Mouse (Mus musculus): ENCODE measurements around the gene Spag16. TPM values are rescaled to one million over a fixed set of nuclear protein-coding genes. Genes with fewer than 3 reads are reported as not detected.

Spag16 gene
- polyA plus RNA-seq, 1 experiment from 2014 or later, result 0.71 TPM

- Histone ChIP-seq H3K27me3 (ENCODE audit: insufficient read depth, low read length) (no peaks in the 10 kb centered on the region), H3K36me3 (ENCODE audit: insufficient read depth, low read length) (no peaks in the 10 kb centered on the region), H3K9ac (ENCODE audit: low read depth, low read length) (no peak overlapping the region), H3K4me3 (replicated peaks; ENCODE audit: low read depth, low read length) (no peak overlapping the region), H3K9me3 (replicated peaks; ENCODE audit: low read length) (no peaks in the 10 kb centered on the region), H3K4me2 (ENCODE audit: low read length) (no peak overlapping the region), H3K4me1 (replicated peaks; ENCODE audit: insufficient read depth, low read length) (no peaks in the 10 kb centered on the region), H3K27ac (no peak overlapping the region)
- DNase-seq (ENCODE audit: low spot score) (peak; percentile 12), ATAC-seq (replicated peaks; ENCODE audit: low FRiP score, low read depth) (no peak)
- no peak for TF ChIP-seq CTCF (IDR thresholded peaks at IDR 0.05; ENCODE audit: low read depth)
Observed at GRCm38 (mm10) chr1:70354014-70354413, 527.2 kb downstream of the Spag16 start.

DNA sequence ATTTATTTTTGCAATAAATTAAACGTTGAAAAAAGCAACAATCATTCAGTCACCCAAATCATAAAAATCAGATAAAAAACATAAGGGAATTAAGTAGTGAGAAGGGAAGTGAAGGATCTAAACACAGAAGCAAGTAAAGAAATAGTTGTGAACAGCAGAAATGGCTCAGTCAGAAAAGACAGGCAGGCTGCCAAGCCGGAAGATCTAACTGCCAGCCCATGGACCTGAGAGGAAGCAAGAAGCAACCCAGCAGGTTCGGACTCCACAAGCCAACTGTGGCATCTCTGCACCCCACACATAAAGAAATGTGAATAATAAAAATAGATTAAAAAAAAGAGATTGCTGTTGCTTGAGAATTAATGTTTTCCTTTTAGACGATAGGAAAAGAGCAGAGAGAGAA, 545.0 kb downstream of the Spag16 start:
- Histone ChIP-seq H3K9me3 (replicated peaks; ENCODE audit: low read length) (no peaks in the 10 kb centered on the region), H3K4me3 (replicated peaks; ENCODE audit: low read depth, low read length) (no peak overlapping the region), H3K4me1 (replicated peaks; ENCODE audit: insufficient read depth, low read length) (no peaks in the 10 kb centered on the region), H3K4me2 (ENCODE audit: low read length) (no peak overlapping the region), H3K9ac (ENCODE audit: low read depth, low read length) (no peak overlapping the region), H3K27me3 (ENCODE audit: insufficient read depth, low read length) (no peaks in the 10 kb centered on the region), H3K27ac (no peak overlapping the region), H3K36me3 (ENCODE audit: insufficient read depth, low read length) (no peaks in the 10 kb centered on the region)
- no peak for TF ChIP-seq CTCF (IDR thresholded peaks at IDR 0.05; ENCODE audit: low read depth)
- 61% methylated on average over 4 of the region's 4 CpGs for WGBS
- DNase-seq (ENCODE audit: low spot score) (no peak), ATAC-seq (replicated peaks; ENCODE audit: low FRiP score, low read depth) (no peak)

DNA sequence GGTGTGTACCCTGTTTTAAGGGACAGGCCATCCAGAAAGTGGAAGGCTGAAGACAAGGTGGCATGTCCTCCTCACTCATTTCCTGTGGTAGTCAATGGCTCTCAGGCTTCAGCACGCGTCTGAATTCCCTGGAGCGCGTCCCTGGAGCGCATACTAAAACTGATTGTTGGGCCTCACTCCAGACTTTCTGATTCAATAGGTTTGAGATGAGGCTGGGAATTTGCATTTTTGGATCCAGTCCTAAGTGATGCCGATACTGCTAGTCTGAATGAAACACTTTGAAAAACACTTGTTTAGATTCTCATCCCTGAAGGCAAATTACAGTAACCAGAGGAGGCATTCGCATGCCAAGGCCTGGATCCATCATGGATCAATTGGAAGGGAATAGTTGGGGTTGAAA, 553.3 kb downstream of the Spag16 start:
- Histone ChIP-seq H3K36me3 (ENCODE audit: insufficient read depth, low read length) (no peaks in the 10 kb centered on the region), H3K9me3 (replicated peaks; ENCODE audit: low read length) (no peaks in the 10 kb centered on the region), H3K4me3 (replicated peaks; ENCODE audit: low read depth, low read length) (no peak overlapping the region), H3K4me1 (replicated peaks; ENCODE audit: insufficient read depth, low read length) (no peaks in the 10 kb centered on the region), H3K27me3 (ENCODE audit: insufficient read depth, low read length) (no peaks in the 10 kb centered on the region), H3K4me2 (ENCODE audit: low read length) (no peak overlapping the region), H3K9ac (ENCODE audit: low read depth, low read length) (no peak overlapping the region), H3K27ac (no peak overlapping the region)
- no peak for ATAC-seq (replicated peaks; ENCODE audit: low FRiP score, low read depth)
- WGBS, result 83% methylated on average over 7 of the region's 7 CpGs
- TF ChIP-seq CTCF (IDR thresholded peaks at IDR 0.05; ENCODE audit: low read depth), result no peak
- DNase-seq (ENCODE audit: low spot score), result no peak

DNA sequence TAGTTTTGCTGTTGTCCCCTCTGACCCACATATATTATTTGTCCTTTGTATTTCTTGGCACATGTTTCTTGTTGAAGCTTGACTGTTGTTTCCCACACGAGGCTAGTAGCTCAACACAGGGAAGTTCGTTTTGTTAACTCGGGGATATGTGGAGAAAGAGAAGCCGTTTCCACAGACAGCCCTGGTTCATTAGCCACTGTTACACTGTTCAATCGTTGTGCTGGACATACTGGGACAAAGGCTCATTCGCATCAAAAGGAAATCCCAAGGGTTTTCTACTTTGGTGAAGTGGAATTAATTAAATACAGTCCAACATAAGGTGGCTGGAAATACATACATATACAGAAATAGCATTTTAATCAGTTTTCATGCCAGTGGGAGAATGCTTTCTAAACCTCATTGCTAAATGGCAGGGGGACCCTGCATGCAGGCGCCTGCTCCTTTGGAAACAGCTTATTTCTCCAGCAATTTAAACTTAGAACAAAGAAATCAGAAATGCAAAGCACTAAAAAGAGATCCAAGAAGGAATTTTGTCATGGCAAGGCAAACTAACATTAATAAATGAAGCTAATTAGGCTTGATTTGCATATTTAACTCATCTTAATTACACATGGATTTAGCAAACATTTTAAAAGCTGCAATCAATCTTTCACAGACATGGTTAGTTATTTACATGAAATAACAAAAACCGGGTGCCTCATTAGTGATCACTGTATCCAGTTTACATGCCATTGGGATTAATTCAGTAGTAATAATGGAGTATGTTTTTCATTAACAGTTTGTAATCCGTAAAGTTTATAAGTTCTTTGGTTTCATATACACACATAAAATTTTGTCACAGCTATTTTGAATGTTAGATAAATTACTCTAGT, 615.7 kb downstream of the Spag16 start:
- no peak overlapping the region for H3K4me3 ChIP-seq (replicated peaks; ENCODE audit: low read depth, low read length)
- TF ChIP-seq CTCF (IDR thresholded peaks at IDR 0.05; ENCODE audit: low read depth), result no peak
- no peaks in the 10 kb centered on the region for H3K9me3 ChIP-seq (replicated peaks; ENCODE audit: low read length)
- ATAC-seq (replicated peaks; ENCODE audit: low FRiP score, low read depth), result no peak
- no peak overlapping the region for H3K27ac ChIP-seq
- H3K27me3 ChIP-seq (ENCODE audit: insufficient read depth, low read length), result no peaks in the 10 kb centered on the region
- no peak overlapping the region for H3K9ac ChIP-seq (ENCODE audit: low read depth, low read length)
- WGBS, result 62% methylated on average over 9 of the region's 9 CpGs
- no peak for DNase-seq (ENCODE audit: low spot score)
- no peaks in the 10 kb centered on the region for H3K36me3 ChIP-seq (ENCODE audit: insufficient read depth, low read length)
- no peak overlapping the region for H3K4me2 ChIP-seq (ENCODE audit: low read length)
- no peaks in the 10 kb centered on the region for H3K4me1 ChIP-seq (replicated peaks; ENCODE audit: insufficient read depth, low read length)

DNA sequence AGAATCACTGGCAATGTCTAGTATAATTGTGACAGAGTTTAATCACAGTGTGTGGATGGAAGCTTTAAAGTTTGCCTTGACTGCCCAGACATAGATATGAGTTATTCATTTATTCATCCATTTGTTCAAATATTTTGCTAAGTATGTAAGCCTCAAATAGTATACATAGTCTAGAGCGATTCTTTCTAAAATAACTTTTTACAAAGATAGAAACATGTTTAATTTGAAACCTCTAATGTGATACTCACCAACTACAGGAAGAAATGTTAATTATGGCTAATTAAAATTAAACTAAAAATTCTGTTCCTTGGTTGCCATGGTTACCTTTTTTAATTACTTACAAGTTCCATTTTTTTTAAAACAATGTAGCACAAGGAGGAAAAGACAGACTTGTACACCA, 653.1 kb downstream of the Spag16 start:
- no peaks in the 10 kb centered on the region for H3K27me3 ChIP-seq (ENCODE audit: insufficient read depth, low read length)
- no peaks in the 10 kb centered on the region for H3K4me1 ChIP-seq (replicated peaks; ENCODE audit: insufficient read depth, low read length)
- no peak overlapping the region for H3K4me2 ChIP-seq (ENCODE audit: low read length)
- H3K4me3 ChIP-seq (replicated peaks; ENCODE audit: low read depth, low read length), result no peak overlapping the region
- no peaks in the 10 kb centered on the region for H3K9me3 ChIP-seq (replicated peaks; ENCODE audit: low read length)
- whole genome bisulfite sequencing, result 96% methylated on average over 1 of the region's 1 CpGs
- TF ChIP-seq CTCF (IDR thresholded peaks at IDR 0.05; ENCODE audit: low read depth), result no peak
- no peak for DNase-seq (ENCODE audit: low spot score)
- H3K9ac ChIP-seq (ENCODE audit: low read depth, low read length), result no peak overlapping the region
- H3K27ac ChIP-seq, result no peak overlapping the region
- H3K36me3 ChIP-seq (ENCODE audit: insufficient read depth, low read length), result no peaks in the 10 kb centered on the region
- no peak for ATAC-seq (replicated peaks; ENCODE audit: low FRiP score, low read depth)

DNA sequence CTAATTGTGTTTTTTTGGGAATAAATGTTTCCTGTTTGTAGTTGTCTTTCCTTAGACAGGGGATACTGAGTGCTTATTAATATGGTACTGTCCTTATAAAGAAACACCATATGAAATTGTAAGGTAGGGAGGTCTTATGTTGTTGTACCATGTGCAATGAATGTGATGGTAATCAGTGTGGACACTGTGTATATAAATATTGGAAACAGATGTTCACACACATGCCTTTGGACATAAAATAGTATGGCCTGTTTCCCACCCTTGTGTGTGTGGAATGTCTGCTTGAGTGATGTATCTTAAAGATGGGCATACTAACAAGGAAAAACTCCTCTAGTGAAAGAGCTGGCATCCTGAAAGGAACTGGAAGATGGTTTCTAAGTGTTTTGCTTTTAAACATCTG, 692.1 kb downstream of the Spag16 start:
- TF ChIP-seq CTCF (IDR thresholded peaks at IDR 0.05; ENCODE audit: low read depth), result no peak
- Histone ChIP-seq H3K36me3 (ENCODE audit: insufficient read depth, low read length) (no peaks in the 10 kb centered on the region), H3K4me1 (replicated peaks; ENCODE audit: insufficient read depth, low read length) (no peaks in the 10 kb centered on the region), H3K27ac (no peak overlapping the region), H3K4me2 (ENCODE audit: low read length) (no peak overlapping the region), H3K9ac (ENCODE audit: low read depth, low read length) (no peak overlapping the region), H3K4me3 (replicated peaks; ENCODE audit: low read depth, low read length) (no peak overlapping the region), H3K9me3 (replicated peaks; ENCODE audit: low read length) (no peaks in the 10 kb centered on the region), H3K27me3 (ENCODE audit: insufficient read depth, low read length) (no peaks in the 10 kb centered on the region)
- no peak for ATAC-seq (replicated peaks; ENCODE audit: low FRiP score, low read depth)
- DNase-seq (ENCODE audit: low spot score), result no peak

- Histone ChIP-seq H3K36me3 (ENCODE audit: insufficient read depth, low read length) (no peaks in the 10 kb centered on the region), H3K4me3 (replicated peaks; ENCODE audit: low read depth, low read length) (no peak overlapping the region), H3K27ac (no peak overlapping the region), H3K9me3 (replicated peaks; ENCODE audit: low read length) (no peaks in the 10 kb centered on the region), H3K4me1 (replicated peaks; ENCODE audit: insufficient read depth, low read length) (no peaks in the 10 kb centered on the region), H3K9ac (ENCODE audit: low read depth, low read length) (no peak overlapping the region), H3K27me3 (ENCODE audit: insufficient read depth, low read length) (no peaks in the 10 kb centered on the region), H3K4me2 (ENCODE audit: low read length) (no peak overlapping the region)
- no peak for TF ChIP-seq CTCF (IDR thresholded peaks at IDR 0.05; ENCODE audit: low read depth)
- WGBS, result 56% methylated on average over 2 of the region's 2 CpGs
- DNase-seq (ENCODE audit: low spot score) (no peak), ATAC-seq (replicated peaks; ENCODE audit: low FRiP score, low read depth) (no peak)
Observed at GRCm38 (mm10) chr1:70527134-70527533, 700.4 kb downstream of the Spag16 start.
